Mouse (Mus musculus) thymus, adult 2 months (tissue): ENCODE data around the gene 4930404H24Rik. TPM values are rescaled to one million over a fixed set of nuclear protein-coding genes. Genes with fewer than 3 reads are reported as not detected.

Experiments
- DNase-seq: peaks from one replicate; pipeline ENCODE4 v3.0.0; 2021
- H3K27ac ChIP-seq: fragments of 200-500 bp; 2 replicates; pipeline ENCODE4 v1.5.1; 2012; ENCODE audit warnings: low read length, control low read depth; ENCODE audit not compliant: control insufficient read depth, insufficient read depth
- H3K27me3 ChIP-seq: fragments of 200-500 bp; 2 replicates; pipeline ENCODE4 v1.6.1; 2012; ENCODE audit warnings: mild to moderate bottlenecking, low read length, moderate library complexity, mixed read lengths; ENCODE audit not compliant: control insufficient read depth, insufficient read depth
- H3K36me3 ChIP-seq: fragments of 200-500 bp; 2 replicates; pipeline ENCODE4 v1.6.1; 2012; ENCODE audit warnings: mild to moderate bottlenecking, low read length, moderate library complexity; ENCODE audit not compliant: control insufficient read depth, insufficient read depth
- H3K4me1 ChIP-seq: fragments of 200-500 bp; replicated peaks from 2 replicates; pipeline ENCODE4 v1.6.1; 2012; ENCODE audit warnings: low read length; ENCODE audit not compliant: control insufficient read depth, insufficient read depth
- H3K4me3 ChIP-seq: fragments of 200-500 bp; 2 replicates; pipeline ENCODE4 v1.5.1; 2012; ENCODE audit warnings: mild to moderate bottlenecking, low read length, control low read depth, moderate library complexity; ENCODE audit not compliant: control insufficient read depth, insufficient read depth
- CTCF ChIP-seq: fragments of 200-500 bp; IDR thresholded peaks from 2 replicates; pipeline ENCODE4 v1.5.1; 2012; ENCODE audit warnings: mild to moderate bottlenecking, control low read depth, low read length, moderate library complexity, borderline replicate concordance; ENCODE audit not compliant: control insufficient read depth, poor library complexity, insufficient read depth; ENCODE audit errors: extremely low read depth
- POLR2A ChIP-seq: fragments of 200-500 bp; IDR thresholded peaks from 2 replicates; pipeline ENCODE4 v1.6.1; 2012; ENCODE audit warnings: mild to moderate bottlenecking, low read length, control low read depth, moderate library complexity; ENCODE audit not compliant: control insufficient read depth, poor library complexity, insufficient read depth; ENCODE audit errors: extremely low read depth
- WGBS: fragments of 180-500 bp; shearing (Covaris S2); methylation state at CpG from one replicate; pipeline ENCODE4 v1.1.7; 2018; 5-methylcytosine and 5-hydroxymethylcytosine counted together
- polyA plus RNA-seq: library from polyadenylated mRNA; depleted of rRNA; stranded (reverse); fragments of >200 nt; gene quantifications from 2 replicates; pipeline ENCODE4 v1.2.3, GENCODE M21; 2012; rRNA removed

4930404H24Rik gene
- polyA plus RNA-seq: not detected in 2 replicates

GRCm38 (mm10) chr2:153492573-153493392, at the start of gene 4930404H24Rik:
Gene 4930404H24Rik (plus strand): TSS chr2:153492790.
- Histone ChIP-seq H3K36me3 (no peaks in the 10 kb centered on the region), H3K27me3 (no peaks in the 10 kb centered on the region), H3K4me1 (peaks cover 44% of the 10 kb centered on the region), H3K4me3 (peak within 1 kb of the TSS; percentile 78), H3K27ac (peak within 1 kb of the TSS; percentile 78)
- TF ChIP-seq CTCF (no peak), POLR2A (no peak)
- under 1% methylated on average over 82 of the region's 83 CpGs for WGBS
- peak; percentile 79 for DNase-seq

GRCm38 (mm10) chr2:153443434-153444240, 49.0 kb upstream of the 4930404H24Rik start:
- DNase-seq: peak; percentile 54

GRCm38 (mm10) chr2:153444254-153445136, 48.1 kb upstream of the 4930404H24Rik start:
- Histone ChIP-seq H3K27me3 (no peaks in the 10 kb centered on the region; the same call in 1 of the 2 replicates), H3K27ac (no peak overlapping the region), H3K4me3 (peak overlapping the region; percentile 68), H3K4me1 (peaks cover 21% of the 10 kb centered on the region), H3K36me3 (no peaks in the 10 kb centered on the region)
- no peak for TF ChIP-seq POLR2A
- no peak for TF ChIP-seq CTCF
- DNase-seq: peak; percentile 26
- under 1% methylated on average over 44 of the region's 64 CpGs for WGBS

More at GRCm38 (mm10) chr2:153443434-153444240, 49.0 kb upstream of the 4930404H24Rik start:
- WGBS: under 1% methylated on average over 59 of the region's 59 CpGs
- Histone ChIP-seq H3K27me3 (no peaks in the 10 kb centered on the region; the same call in 1 of the 2 replicates), H3K4me3 (peak overlapping the region; percentile 68), H3K36me3 (no peaks in the 10 kb centered on the region), H3K4me1 (peaks cover 21% of the 10 kb centered on the region), H3K27ac (no peak overlapping the region)
- no peak for TF ChIP-seq CTCF
- no peak for TF ChIP-seq POLR2A

GRCm38 (mm10) chr2:153445137-153446016, 47.2 kb upstream of the 4930404H24Rik start:
- peak; percentile 21 for DNase-seq
- TF ChIP-seq POLR2A: no peak
- no peak for TF ChIP-seq CTCF
- no peaks in the 10 kb centered on the region for H3K36me3 ChIP-seq
- H3K27ac ChIP-seq: no peak overlapping the region
- H3K4me3 ChIP-seq: peak overlapping the region; percentile 45
- WGBS: under 1% methylated on average over 58 of the region's 59 CpGs
- H3K4me1 ChIP-seq: peaks cover 21% of the 10 kb centered on the region
- no peaks in the 10 kb centered on the region; the same call in 1 of the 2 replicates for H3K27me3 ChIP-seq

- Histone ChIP-seq H3K36me3 (no peaks in the 10 kb centered on the region), H3K27ac (no peak overlapping the region), H3K27me3 (no peaks in the 10 kb centered on the region; the same call in 1 of the 2 replicates), H3K4me1 (peaks cover 21% of the 10 kb centered on the region), H3K4me3 (no peak overlapping the region)
- WGBS: 3% methylated on average over 8 of the region's 8 CpGs
- peak; percentile 57 for DNase-seq
- TF ChIP-seq POLR2A (no peak), CTCF (no peak)
Observed at GRCm38 (mm10) chr2:153446017-153446408, 46.6 kb upstream of the 4930404H24Rik start.
